Mouse (Mus musculus): ENCODE measurements at regions not wholly inside any gene's neighbourhood (a gene's known extent, or its start where the extent isn't known, plus 50 kb on each side); places are given as distances from the start of the nearest gene placed in this dataset.

GRCm38 (mm10) chr4:8383162-8383561, 144.3 kb upstream of the Car8 start:
- TF ChIP-seq POLR2A (IDR thresholded peaks at IDR 0.05; ENCODE audit: low read depth, low read length) (no peak), CTCF (IDR thresholded peaks at IDR 0.05; ENCODE audit: extremely low read depth, insufficient read length, insufficient replicate concordance, low read depth, low read length) (no peak)
